Mouse (Mus musculus): ENCODE results near the gene Tuba1a.
"Not testable (repeated sequence)": the region's sequence is repeated elsewhere in the genome, so short reads cannot be mapped to it uniquely, and the experiment has no call there.

The Tuba1a gene

GRCm38 (mm10) chr15:98956000-98956399 is 2.5 kb upstream of the Tuba1a start:
- DNase-seq (ENCODE audit: extremely low read depth, low read depth) = no peak

GRCm38 (mm10) chr15:98955324-98955723 is 1.8 kb upstream of the Tuba1a start:
- no peak for DNase-seq (ENCODE audit: extremely low read depth, low read depth)

GRCm38 (mm10) chr15:98954425-98955253 is 1.1 kb upstream of the Tuba1a start:
- DNase-seq (ENCODE audit: extremely low read depth, low read depth) = no peak

DNA sequence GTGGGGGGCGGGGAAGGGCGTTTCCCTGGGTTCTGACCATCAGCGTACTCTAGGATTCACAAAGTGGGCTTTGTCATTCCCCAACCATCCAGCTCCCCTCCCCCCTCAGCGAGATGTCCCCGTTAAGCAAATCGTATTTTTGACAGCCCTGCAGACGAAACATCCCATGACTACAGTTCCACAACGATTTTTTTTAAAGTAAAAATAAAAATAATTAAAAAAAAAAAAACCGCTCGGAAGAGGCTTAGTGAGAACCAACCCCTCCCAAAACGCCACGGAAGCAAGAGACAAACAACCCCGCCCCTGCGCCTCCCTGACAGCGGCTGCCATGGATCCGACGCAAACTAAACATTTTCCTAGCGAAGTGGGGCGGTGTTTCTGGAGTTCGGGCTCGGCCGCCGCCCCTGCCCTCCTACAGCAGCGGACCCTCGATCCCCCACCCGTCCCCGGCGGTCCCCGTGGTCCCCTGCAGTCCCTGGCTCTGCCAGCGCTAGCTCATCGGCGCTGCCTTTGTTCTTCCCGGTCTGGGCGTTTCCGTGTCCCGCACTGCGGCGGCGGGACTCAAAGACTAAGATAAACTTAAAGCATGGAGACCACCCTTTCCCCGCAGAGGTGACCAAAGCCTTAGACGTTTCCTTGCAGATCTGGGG is 627 bp downstream of the Tuba1a start:
- peak; percentile 39 for DNase-seq (ENCODE audit: extremely low read depth, low read depth)

DNA sequence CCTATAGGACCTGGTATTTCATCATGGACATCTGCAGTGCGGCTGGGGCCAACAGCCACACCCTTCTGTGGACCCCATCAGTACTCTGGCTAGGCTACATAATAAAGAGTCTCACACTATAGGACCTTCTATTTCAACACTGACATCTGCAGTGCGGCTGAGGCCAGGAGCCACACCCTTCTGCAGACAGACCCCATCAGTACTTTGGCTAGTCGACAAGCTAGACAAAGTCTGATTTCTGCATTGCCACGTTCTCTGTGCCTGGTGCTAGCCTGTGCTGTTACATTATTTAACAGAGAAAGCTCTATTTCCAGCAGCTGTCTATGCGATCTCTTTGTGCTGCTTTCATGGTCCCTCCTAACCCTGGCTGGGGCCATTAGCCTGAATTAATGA is 1.4 kb downstream of the Tuba1a start:
- no peak for DNase-seq (ENCODE audit: extremely low read depth, low read depth)

DNA sequence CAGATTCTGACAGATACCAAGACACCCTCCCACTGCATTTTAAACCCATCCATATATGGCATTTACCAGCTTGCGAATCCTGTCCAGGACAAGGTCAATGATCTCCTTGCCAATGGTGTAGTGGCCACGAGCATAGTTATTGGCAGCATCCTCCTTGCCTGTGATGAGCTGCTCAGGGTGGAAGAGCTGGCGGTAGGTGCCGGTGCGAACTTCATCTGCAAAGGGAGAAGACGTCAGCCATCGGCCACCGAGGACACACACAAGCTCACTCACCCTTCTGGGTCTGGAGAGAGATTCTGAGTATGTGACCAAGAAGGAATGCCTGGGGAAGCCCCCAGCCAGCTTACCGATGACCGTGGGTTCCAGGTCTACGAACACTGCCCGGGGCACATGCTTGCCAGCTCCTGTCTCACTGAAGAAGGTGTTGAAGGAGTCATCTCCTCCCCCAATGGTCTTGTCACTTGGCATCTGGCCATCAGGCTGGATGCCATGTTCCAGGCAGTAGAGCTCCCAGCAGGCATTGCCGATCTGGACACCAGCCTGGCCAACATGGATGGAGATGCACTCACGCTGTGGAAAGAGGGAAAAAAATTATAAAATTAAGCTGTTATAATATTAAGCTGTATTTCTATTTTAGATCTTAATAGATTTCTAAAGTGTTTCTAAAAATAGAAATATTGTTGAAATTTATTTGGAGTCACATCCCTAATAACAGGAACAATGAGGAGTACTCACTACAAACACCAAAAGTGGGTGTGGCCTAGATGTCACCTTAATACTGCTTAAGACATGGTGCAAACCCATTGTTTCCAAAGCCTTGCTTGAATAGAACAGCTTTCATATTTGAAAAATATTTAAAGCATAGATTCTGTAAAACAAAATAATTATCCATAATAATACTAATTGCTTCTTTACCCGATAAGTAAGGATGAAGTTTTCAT is 2.1 kb downstream of the Tuba1a start:
- DNase-seq (ENCODE audit: extremely low read depth, low read depth) = not testable (repeated sequence)

DNA sequence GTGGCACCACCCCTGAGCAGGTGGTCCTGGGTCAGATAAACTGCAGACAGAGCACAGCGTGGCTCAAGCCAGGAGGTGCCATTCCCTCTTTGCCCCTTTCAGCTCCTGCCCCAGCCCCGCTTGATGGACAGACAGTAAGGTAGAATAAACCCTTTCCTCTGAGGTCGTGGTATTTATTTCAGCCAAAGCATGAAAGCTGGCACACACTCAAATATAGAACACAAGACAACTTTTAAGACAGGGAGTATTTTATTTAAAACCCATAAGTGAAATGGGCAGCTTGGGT is 4.0 kb downstream of the Tuba1a start:
- no peak for DNase-seq (ENCODE audit: extremely low read depth, low read depth)

- DNase-seq (ENCODE audit: extremely low read depth, low read depth) = no peak
Measured at GRCm38 (mm10) chr15:98948857-98949606, 4.5 kb downstream of the Tuba1a start.

DNA sequence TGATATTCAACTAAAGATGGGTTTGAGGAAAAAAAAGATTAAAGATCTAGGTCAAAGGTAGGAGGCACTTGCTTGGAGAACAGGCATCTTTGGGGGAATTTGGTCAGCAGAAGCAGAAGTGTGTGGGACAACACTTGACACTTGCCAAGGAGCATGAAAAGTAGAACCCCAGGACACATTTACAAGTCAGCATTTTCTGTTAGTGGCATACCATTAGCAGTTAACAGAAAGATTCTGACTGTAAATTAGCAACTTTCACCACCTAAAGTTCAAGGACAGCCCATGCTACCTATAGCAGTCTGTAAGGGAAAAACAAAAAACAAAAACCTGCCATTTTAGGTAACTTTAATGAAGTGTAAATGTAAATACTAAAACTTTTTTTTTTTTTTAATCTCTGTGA is 5.1 kb downstream of the Tuba1a start:
- no peak for DNase-seq (ENCODE audit: extremely low read depth, low read depth)

DNA sequence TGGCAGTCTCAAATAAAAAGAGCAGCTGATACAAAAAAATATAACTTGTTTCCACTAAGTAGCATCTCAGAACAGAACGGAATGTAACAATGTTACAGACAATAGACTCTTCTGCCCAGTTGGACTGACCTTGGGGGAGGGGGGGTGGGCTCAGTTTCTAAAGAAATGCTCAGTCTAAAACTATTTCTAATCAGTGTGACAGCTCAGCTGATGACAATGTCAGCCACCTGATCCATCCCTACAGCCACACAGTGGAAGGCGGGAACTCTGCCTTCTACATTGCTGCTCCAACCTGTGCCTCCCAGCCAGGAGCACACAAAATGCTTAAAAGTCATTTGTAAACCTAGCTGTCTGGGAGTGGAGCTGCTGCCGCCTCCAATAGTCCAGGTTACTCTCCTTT is 5.6 kb downstream of the Tuba1a start:
- DNase-seq (ENCODE audit: extremely low read depth, low read depth) = no peak

DNA sequence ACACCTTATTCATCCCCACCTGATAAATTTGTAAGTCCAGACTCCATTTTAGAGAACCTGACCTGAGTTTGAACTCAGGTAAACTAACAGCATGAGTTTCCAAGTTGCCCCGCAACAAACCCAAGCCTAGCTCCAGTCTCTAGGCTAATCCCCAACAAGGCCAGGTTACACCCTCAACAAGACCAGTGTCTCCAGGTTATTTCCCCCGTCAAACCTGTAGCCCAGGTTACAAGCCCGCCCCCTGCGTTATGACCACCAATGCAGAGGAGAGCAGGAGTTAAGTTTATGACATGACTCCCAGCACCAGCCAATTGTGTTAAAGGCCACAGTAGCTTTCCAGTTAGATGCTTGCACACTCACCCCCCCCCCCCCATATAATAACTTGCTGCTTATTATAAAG is 10.4 kb downstream of the Tuba1a start:
- no peak for DNase-seq (ENCODE audit: extremely low read depth, low read depth)

GRCm38 (mm10) chr15:98942081-98942480 is 11.4 kb downstream of the Tuba1a start:
- no peak for DNase-seq (ENCODE audit: extremely low read depth, low read depth)

GRCm38 (mm10) chr15:98941539-98941938 is 12.0 kb downstream of the Tuba1a start:
- no peak for DNase-seq (ENCODE audit: extremely low read depth, low read depth)

DNA sequence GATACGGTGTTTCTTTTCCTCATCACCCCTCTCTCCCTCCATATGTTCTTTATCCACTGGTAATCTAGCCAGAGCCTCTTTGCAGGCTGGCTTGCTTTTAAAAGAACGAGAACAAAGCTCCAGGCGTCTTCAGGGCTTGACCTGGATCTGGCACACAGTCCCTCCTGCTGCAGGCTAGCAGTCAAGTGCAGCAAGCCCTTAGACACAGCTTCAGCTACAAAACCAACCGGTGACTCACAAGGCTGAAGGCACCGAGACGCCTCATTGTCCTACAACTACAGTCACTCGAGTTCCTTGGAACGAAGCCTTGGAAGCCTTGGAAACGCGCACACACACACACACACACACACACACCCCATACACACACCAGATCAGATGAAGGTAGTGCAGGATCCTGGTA is 12.7 kb downstream of the Tuba1a start:
- DNase-seq (ENCODE audit: extremely low read depth, low read depth) = no peak

GRCm38 (mm10) chr15:98934217-98934839 is 19.2 kb downstream of the Tuba1a start, which contains the start of gene Tuba1b:
Tuba1b (minus strand) TSS chr15:98934565.
- peak; percentile 80 for DNase-seq (ENCODE audit: extremely low read depth, low read depth)

DNA sequence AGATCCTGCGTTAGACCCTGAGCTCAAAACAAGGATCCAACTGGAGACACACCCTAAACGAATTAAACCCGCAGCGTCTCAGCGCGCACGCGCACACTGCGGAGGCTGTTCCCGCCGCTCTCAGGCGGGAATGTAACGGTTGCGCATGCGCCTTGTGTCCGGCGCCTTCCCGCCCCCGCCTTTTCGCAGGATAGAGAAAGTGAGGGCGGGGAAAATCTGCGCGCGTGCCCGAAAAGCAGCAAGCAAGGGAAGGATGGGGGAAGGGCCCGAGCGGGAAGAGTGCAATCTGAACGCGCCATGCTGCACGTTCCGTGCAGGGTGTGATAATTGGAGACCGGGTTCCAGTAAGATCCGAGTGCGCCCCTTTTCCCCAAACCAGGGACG is 19.7 kb downstream of the Tuba1a start:
- DNase-seq (ENCODE audit: extremely low read depth, low read depth) = peak; percentile 92

DNA sequence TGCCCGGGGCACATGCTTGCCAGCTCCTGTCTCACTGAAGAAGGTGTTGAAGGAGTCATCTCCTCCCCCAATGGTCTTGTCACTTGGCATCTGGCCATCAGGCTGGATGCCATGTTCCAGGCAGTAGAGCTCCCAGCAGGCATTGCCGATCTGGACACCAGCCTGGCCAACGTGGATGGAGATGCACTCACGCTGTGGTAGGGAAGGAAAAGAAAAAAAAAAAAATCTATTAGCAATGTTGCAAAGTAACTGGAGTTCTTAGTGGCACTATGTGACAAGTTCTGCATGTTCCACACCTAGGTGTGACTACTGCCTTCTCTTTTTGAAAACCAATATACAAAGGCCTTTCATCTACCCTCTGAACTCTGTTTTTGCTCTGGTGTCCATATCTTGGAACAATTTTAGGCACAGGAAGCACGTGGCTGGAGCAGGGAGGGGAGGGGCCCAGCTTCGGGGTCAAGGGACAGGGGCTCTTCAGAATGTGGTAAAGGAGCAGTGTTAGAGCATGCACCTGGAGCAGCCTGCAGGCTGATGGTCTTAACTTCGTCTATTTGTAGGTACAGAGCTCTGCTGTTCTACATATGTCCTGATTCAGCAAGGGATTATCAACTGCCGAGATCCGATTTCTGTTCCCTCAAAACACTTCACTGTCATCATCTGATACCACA is 20.4 kb downstream of the Tuba1a start:
- not testable (repeated sequence) for DNase-seq (ENCODE audit: extremely low read depth, low read depth)

GRCm38 (mm10) chr15:98930998-98931397 is 22.5 kb downstream of the Tuba1a start:
- no peak for DNase-seq (ENCODE audit: extremely low read depth, low read depth)

DNA sequence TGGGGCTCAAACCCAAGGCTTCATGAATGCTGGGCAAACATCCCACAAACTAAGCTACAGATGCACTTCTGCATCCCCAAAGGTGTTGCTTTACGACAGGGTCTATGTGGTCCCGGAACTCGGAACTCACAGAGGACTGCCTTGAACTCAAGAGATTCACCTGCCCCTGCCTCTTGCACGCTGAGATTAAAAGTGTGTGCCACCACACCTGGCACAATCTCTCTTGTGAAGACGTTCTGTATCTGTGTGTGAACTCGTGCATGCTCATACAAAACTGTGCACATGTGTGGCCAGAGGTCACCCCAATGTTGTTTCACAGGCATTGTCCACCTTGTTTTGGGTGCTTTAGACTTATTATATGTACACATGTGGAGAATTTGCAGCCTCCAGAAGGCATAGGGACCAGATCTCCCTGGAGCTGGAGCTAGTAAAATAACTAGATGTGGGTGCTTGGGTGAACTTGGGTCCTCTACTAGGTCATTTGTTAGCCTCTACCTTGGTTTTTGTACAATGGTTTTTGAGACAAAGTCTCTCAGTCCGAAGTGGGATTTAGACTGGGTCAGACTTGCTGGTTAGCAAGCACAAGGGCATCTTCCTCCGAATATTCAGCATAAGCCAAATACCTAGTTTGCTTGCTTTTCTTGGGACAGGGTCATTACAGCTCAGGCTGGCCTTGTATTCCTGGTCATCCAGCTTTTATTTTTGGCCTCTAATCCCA is 23.3 kb downstream of the Tuba1a start:
- no peak for DNase-seq (ENCODE audit: extremely low read depth, low read depth)
